Mouse (Mus musculus) ES-E14 (cell line): ENCODE measurements at regions not wholly inside any gene's neighbourhood (a gene's known extent, or its start where the extent isn't known, plus 50 kb on each side); places are given as distances from the start of the nearest gene placed in this dataset.

Experiments used
- CHD2 ChIP-seq: IDR thresholded peaks from 2 replicates; pipeline ENCODE4 v1.6.1; 2014; ENCODE audit warnings: mild to moderate bottlenecking, low read depth, low read length, inconsistent platforms
- MAFK ChIP-seq: IDR thresholded peaks from 2 replicates; pipeline ENCODE4 v1.6.1; 2014; ENCODE audit warnings: mild to moderate bottlenecking, low read depth, low read length, inconsistent platforms; ENCODE audit not compliant: insufficient read depth
- ZNF384 ChIP-seq: IDR thresholded peaks from 2 replicates; pipeline ENCODE4 v1.6.1; 2012; ENCODE audit warnings: low read depth, low read length, inconsistent platforms

GRCm38 (mm10) chr4:47845239-47845638 is 199.7 kb upstream of the Nr4a3 start:
- TF ChIP-seq CHD2 = no peak
- TF ChIP-seq ZNF384 = no peak
- no peak for TF ChIP-seq MAFK
